Mouse (Mus musculus): ENCODE results near the gene Ebna1bp2.

The Ebna1bp2 gene

DNA sequence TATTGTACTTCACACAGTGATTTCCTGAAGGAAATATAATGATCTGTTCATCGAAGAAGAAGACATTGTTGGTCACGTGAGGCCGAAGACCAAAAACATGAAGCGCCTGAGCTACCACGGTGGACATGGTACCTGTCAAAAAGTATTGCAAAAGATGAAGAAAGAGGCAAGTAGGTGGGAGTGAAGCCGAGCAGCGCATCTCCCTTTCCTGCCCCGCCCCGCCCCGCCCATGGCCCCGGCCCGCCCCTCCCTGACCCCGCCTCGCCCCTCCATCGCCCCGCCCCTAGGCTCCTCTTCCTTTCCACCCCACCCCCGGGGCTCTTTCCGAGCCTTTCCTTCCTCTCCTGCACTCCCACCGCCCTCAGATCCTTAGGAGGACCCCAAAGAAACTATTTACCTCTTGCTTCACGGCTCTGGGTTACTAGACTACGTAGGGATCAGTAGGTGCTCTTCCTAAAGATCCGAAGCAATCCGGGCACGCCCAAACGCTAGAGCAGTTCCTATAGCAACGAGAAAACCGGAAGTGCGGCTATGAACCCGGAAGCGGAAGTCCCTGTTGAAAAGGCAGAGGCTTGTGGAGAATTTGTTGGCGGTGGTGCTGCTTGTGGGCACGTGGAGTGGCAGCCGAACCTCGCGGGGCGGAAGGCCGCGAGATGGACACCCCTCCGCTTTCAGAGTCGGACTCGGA, at the start of gene Ebna1bp2, which contains the start of gene Cfap57:
TSS of gene Ebna1bp2 (plus strand) at position 521 of the 688 bp plus-strand sequence.
TSS of gene Cfap57 (minus strand) at position 499 of the 688 bp plus-strand sequence.
- DNase-seq (ENCODE audit: low read depth, low spot score): peak; percentile 97

GRCm38 (mm10) chr4:118571441-118571840, 49.2 kb upstream of the Ebna1bp2 start:
- no peak for DNase-seq (ENCODE audit: low read depth, low spot score)

- peak; percentile 89 for DNase-seq (ENCODE audit: low read depth, low spot score)
These were observed 44.5 kb upstream of the Ebna1bp2 start for GRCm38 (mm10) chr4:118576097-118576496.

DNA sequence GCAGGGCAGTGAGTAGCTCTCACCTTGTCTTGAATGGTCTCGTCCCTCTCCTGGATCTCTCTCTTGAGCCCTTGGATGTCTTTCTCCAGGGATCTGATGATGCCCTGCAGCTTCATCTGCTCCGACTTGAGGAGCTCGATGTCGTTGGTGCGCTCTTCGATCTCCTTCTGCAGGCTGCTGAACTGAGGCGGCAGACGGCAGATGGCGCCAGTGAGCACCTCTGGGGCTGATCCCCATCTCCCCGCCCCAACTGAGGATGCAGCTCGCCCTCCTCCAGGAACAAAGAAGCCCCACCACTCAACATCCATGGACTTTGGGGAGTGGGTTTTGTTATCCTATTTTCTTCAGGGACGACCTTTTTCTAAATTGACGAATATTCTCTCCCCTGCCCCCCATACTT, 41.3 kb upstream of the Ebna1bp2 start:
- no peak for DNase-seq (ENCODE audit: low read depth, low spot score)

DNA sequence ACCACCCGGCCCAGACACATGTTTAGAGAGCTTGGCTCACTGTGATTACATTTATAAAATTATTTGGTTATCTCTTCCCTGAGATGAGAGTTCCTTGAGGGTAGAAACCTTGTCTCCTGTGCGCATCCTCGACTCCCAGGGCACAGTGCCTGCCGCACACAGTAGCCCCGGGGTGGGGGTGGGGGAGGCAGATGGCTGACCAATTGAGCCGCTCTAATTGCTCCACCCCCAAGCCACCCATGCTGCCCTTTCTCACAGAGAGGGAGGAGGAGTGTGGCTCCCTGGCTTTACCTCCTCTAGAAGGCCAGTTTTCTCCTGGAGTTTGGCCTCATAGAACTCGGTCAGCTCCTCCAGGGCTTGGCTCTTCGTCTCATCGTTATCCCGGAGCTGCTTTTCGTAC, 39.1 kb upstream of the Ebna1bp2 start:
- DNase-seq (ENCODE audit: low read depth, low spot score): no peak

DNA sequence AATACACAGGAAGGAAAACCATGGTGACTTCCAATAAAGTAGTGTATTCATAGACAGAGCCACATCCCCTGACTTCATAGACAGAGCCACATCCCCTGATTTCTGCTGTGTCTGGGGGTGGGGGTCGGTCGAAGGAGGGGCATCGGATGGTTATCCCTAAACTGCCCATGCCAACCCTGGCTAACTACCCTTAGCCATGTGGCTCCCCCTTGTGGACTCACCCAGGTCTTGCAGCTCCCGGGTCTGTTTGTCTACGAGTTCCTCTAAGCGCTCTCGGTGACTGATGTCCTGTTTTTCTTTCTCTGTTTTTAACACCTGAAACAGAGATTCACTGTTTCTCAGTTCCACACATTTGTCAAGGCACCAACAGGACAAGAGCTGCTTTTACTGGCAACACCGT, 38.0 kb upstream of the Ebna1bp2 start:
- no peak for DNase-seq (ENCODE audit: low read depth, low spot score)

- DNase-seq (ENCODE audit: low read depth, low spot score): no peak
These were observed 31.4 kb upstream of the Ebna1bp2 start for GRCm38 (mm10) chr4:118589053-118589732.

DNA sequence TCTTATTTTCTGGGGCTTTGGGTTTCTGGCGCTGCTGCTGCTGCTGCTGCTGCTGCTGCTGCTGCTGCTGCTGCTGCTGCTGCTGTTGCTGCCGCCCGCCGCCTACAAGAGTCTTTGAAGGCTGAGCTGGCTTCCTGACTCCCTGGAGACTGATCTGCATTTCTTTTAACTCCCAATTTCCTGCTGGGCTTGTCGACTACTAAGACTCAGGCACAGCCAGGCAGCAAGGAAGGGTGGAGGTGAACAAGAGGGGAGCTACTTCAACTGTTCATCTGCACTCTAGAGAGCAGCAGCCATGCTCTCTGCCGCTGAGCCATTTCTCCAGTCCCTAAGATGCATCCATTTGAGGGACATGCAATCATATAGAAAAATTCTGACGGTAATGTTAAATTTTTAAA, 30.9 kb upstream of the Ebna1bp2 start:
- DNase-seq (ENCODE audit: low read depth, low spot score): no peak

DNA sequence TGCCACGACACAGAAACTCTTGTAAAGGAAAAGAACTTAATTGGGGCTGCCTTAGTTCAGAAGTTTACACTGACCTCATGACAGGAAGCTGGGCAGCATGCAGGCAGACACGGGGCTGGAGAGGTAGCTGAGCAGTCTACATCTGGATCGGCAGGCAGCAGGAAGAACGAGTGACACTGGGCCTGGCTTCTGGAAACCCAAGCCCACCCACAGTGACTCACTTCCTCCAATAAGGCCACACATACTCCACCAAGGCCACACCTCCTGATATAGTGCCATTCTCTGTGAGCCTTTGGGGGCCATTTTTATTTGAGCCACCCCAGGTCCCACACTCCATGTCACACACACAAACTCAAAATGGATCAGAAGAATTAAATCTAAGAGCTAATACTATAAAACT, 16.5 kb upstream of the Ebna1bp2 start:
- no peak for DNase-seq (ENCODE audit: low read depth, low spot score)

GRCm38 (mm10) chr4:118609836-118610235, 10.8 kb upstream of the Ebna1bp2 start:
- no peak for DNase-seq (ENCODE audit: low read depth, low spot score)

DNA sequence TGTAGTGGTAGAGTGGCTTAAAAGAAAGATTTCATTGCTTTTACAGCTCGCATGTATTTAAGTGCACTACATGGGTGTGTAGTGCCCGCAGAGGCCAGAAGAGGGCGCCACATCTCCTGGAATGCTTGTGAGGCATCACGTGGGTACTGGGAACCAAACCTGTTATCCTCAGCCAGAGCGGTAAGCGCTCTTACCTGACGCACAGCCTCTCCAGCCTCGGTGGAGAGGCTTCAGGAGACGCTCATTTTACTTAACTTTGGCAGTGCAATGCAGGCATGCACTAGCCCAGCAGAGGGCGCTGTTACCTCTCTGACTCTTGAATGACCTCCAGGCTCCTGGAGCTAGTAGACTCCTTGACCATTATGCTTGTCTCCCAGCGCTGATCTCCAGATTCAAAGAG, 8.0 kb upstream of the Ebna1bp2 start:
- peak; percentile 10 for DNase-seq (ENCODE audit: low read depth, low spot score)

DNA sequence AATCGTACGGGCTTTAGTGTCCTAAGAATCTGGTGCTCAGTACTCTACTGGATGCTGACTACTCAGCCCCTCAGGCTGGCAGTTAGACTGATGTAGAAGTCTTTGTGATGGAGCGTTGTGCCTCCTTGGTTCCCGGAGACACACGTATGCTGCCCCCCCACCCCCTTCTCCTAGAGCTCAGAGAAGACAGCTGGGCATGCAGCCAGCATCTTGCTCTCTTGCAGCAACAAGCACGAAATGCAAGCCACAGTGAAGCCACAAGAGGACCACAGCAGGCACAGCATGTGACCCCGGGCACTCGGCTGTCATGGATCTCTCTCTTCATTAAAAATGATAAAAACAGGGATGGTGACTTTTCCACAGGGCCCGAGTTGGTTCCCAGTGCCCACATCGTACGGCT, 5.2 kb upstream of the Ebna1bp2 start:
- no peak for DNase-seq (ENCODE audit: low read depth, low spot score)

- DNase-seq (ENCODE audit: low read depth, low spot score): no peak
These were observed 345 bp downstream of the Ebna1bp2 start for GRCm38 (mm10) chr4:118620967-118621320.

- no peak for DNase-seq (ENCODE audit: low read depth, low spot score)
These were observed 1.2 kb downstream of the Ebna1bp2 start for GRCm38 (mm10) chr4:118621781-118622180.

GRCm38 (mm10) chr4:118630261-118630660, 9.7 kb downstream of the Ebna1bp2 start:
- no peak for DNase-seq (ENCODE audit: low read depth, low spot score)

- no peak for DNase-seq (ENCODE audit: low read depth, low spot score)
These were observed 22.0 kb downstream of the Ebna1bp2 start for GRCm38 (mm10) chr4:118642346-118643190.

DNA sequence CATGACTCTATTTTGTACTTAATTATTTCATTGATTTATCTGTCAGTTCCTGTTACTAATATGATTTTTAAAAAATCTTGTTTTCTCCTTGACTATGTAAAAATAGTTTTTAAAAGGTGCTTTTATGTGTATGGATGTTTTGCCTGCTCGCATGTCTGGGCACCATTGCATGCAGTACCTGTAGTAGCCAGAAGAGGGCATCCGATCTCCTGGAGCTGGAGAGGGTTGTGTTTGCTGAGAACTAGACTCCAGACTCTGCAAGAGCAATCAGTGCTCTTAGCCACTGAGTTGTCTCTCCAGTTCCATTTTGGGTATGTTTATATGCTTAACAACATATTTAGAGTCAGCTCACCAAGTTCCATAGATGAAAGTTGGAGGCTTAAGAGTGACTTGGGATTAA, 24.6 kb downstream of the Ebna1bp2 start:
- DNase-seq (ENCODE audit: low read depth, low spot score): peak; percentile 76

- DNase-seq (ENCODE audit: low read depth, low spot score): no peak
These were observed 38.1 kb downstream of the Ebna1bp2 start, which contains the start of gene Olfr62 for GRCm38 (mm10) chr4:118658652-118659051. TSS of gene Olfr62 (plus strand) at chr4:118658952.

All from 3T3-L1 (cell line).